Mouse (Mus musculus) WW6 (cell line): ENCODE data around the gene Hist2h4.
"Not testable (repeated sequence)": the region's sequence is repeated elsewhere in the genome, so short reads cannot be mapped to it uniquely, and the experiment has no call there.

Experiments
- DNase-seq: peaks from one replicate; pipeline ENCODE4 v3.0.0-alpha.2; 2013; ENCODE audit warnings: low read depth, low spot score

Gene Hist2h4

DNA sequence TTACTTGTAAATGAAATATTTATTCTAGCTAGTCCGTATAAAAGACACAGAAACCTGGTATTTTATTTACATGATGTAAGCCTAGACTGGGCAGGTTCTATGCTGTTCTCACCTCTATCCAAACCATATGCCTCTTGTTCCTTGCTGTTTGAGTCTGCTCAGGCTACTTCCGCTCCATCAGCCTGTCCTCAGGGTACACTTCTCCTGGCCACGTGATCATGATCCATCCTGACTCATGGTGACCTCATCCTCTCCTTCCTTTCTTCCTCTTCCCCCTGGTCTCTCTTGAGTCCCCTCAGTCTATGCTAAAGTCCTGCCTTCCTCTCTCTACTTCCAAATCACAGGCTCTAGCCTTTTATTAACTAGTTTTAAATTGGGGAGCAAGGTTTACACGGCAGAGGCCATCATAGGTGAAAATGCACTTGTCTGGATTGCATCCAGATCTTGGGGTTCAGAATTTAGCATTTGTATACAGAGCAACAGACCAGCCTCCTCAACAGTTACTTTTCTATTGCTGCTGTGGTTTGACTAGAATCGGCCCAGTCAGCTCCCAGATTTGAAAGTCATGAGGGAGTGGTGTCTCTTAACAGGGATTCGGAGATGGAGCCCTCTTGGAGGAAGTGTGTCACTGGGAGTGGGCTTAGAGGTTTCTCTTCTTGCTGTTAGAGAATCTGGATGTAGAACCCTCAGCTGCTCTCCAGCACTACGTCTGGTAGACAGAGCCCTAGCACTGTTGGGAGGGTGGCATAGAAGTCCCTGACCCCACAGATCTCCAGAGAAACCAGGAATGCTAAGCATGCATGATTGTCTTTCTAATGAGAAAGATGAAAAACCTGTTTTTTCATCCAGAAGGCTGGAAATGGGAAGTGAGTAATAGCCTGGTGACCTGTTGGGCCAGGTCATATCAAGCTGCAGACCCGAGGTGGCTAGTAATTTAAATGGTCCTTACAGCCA lies 36.1 kb downstream of the Hist2h4 start:
- no peak for DNase-seq

DNA sequence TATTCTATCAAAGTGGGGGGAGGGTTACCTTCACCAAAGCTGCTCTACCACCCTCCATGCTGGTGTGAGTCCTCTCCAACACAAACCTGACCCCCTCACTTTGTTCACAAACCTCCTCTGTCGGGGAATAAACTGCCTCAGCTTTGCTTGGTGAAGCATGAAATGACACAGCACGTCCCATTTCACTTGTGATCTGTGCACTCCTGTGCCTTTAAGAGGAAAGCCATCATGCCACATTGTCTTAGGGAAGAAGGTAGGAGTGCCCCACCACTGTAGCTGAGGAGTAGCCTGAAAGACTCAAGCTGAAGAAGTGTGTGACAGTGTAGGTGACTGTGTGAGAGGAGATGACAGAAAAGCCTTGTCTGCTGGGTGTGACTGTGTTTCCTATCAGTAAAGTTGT lies 37.7 kb downstream of the Hist2h4 start:
- no peak for DNase-seq

DNA sequence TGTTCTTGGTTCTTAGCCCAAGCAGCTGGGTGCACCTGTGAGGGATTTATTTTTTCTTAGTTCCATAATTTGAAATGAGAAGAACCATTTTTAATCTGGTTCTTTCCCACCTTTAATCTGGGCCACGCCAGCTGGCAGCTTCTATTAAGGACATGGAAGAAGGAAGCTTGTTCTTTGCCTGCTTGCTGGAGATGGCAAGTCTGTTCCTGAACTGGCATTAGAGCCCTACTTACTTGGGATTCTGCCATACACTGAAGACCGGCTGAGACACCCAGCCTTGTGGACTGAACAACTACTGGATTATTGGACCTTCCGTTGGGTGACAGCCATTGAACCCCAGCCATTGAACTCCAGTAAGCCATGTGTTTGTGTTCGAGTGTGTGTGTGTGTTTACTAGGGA lies 40.3 kb downstream of the Hist2h4 start:
- DNase-seq: no peak

DNA sequence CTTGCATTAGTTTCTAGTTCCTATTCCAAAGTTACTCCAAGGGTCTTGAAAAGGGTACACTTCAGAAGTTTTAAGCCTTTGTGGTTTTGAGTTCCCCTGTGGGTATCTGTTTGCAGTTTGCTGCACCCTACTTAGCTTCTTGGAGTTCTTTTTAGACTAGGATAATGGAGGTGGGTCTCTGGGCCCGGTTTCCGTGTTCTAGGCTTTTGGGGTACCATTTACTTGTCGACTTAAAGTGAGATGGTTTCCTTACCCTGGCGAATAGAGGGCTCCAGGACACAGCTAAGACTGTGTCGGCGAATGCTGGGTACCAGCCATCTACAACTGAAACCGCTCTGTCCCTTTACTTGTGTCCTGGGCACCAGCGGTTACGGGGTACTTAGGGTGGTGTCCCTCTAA lies 41.5 kb downstream of the Hist2h4 start:
- no peak for DNase-seq

DNA sequence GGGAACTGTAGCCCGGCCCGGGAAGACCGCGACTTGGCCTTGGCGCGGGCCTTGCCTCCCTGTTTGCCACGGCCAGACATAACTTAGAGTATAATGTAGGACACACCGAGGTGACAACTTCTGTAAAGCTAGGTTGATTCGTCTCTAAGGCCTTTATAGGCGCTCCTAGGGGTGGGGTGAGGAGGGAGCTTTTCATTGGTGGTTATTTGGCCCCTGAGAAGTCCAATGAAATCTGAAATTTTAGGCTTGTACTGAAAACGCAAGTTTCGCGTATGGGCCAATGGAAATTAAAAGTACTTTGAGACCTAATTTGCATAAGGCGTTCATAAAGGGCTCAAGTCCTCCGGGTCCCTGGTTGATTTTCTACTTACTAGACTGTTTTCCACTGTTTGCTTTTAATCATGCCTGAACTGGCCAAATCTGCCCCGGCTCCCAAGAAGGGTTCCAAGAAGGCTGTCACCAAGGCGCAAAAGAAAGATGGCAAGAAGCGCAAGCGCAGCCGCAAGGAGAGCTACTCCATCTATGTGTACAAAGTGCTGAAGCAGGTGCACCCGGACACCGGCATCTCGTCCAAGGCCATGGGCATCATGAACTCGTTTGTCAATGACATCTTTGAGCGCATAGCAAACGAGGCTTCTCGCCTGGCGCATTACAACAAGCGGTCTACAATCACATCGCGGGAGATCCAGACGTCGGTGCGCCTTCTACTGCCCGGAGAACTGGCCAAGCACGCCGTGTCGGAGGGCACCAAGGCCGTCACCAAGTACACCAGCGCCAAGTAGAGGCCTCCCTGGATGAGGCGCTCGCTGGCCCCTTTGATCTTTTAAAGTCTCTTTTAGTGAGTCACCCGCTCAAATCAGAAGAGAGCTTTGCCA lies 42.1 kb downstream of the Hist2h4 start, which contains the start of the genes Hist2h2ac and Hist2h2be:
TSS of gene Hist2h2ac (minus strand) at position 116 of the 875 bp plus-strand sequence.
TSS of gene Hist2h2be (plus strand) at position 355 of the 875 bp plus-strand sequence.
- DNase-seq: no peak

DNA sequence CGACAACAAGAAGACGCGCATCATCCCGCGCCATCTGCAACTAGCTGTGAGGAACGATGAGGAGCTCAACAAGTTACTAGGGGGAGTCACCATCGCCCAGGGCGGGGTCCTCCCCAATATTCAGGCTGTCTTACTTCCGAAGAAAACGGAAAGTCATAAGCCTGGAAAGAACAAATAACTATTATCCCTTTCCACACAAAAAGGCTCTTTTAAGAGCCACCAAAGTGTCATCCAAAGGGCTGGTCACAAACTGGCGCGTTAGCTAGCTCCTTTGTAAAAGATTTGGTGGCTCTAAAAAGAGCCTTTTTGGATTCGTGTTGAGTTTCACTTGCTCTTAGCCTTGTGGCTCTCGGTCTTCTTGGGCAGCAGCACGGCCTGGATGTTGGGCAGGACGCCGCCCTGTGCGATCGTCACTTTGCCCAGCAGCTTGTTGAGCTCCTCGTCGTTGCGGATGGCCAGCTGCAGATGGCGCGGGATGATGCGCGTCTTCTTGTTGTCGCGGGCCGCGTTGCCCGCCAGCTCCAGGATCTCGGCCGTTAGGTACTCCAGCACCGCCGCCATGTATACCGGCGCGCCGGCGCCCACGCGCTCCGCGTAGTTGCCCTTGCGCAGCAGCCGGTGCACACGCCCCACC lies 42.9 kb downstream of the Hist2h4 start:
- not testable (repeated sequence) for DNase-seq

DNA sequence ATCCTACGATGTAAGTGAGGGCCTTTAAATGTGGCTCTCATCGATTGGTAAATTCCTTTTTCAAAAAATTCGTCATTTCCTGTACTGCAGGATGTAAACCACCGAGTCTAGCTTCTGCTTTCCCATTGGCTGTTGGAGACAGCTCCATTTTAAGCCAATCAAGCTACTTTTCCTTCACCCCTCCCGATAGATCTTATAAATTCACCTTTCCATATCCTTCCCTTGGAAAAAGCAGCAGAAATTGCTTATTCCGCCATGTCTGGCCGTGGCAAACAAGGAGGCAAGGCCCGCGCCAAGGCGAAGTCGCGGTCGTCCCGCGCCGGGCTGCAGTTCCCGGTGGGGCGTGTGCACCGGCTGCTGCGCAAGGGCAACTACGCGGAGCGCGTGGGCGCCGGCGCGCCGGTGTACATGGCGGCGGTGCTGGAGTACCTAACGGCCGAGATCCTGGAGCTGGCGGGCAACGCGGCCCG lies 43.4 kb downstream of the Hist2h4 start, which contains the start of the genes Bola1 and Hist2h2ab:
TSS of gene Bola1 (minus strand) at position 49 of the 470 bp plus-strand sequence.
TSS of gene Hist2h2ab (plus strand) at position 205 of the 470 bp plus-strand sequence.
- no peak for DNase-seq

DNA sequence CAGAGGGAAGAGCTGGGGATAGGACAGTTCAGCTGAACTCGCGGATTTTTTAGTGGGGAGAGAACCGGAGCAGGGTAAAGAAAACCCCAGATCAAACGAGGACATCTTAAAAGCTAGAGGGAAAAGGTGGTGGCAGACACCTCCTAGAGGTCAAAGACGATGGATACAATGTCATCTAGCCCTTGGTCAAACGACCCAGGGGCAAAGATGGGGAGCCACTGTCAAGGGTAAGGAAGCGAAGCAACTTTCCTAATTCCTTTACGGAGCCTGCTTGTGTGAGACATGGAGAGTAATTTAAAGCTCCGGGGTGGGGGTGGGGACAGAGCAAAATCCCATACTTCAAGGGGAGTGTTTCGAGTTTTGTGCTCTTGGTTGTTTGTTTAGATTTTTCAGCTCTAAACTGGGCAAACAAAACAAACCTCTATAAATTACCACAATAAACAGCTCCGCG lies 43.9 kb downstream of the Hist2h4 start:
- no peak for DNase-seq
